Mouse (Mus musculus) CD4-positive, CD25-positive, alpha-beta regulatory T cell, adult 2 months (primary cell): ENCODE data around the gene Morn3.
"Not testable (repeated sequence)": the region's sequence is repeated elsewhere in the genome, so short reads cannot be mapped to it uniquely, and the experiment has no call there.

Source experiments
- DNase-seq: peaks from one replicate; pipeline ENCODE4 v3.0.0-alpha.2; 2012; ENCODE audit warnings: low read depth, low spot score

The Morn3 gene

GRCm38 (mm10) chr5:123046916-123047315 lies at the start of gene Morn3:
Gene Morn3 (minus strand): TSS chr5:123047016.
- no peak for DNase-seq

- no peak for DNase-seq
These were observed 49.5 kb upstream of the Morn3 start for GRCm38 (mm10) chr5:123096299-123096698.

DNA sequence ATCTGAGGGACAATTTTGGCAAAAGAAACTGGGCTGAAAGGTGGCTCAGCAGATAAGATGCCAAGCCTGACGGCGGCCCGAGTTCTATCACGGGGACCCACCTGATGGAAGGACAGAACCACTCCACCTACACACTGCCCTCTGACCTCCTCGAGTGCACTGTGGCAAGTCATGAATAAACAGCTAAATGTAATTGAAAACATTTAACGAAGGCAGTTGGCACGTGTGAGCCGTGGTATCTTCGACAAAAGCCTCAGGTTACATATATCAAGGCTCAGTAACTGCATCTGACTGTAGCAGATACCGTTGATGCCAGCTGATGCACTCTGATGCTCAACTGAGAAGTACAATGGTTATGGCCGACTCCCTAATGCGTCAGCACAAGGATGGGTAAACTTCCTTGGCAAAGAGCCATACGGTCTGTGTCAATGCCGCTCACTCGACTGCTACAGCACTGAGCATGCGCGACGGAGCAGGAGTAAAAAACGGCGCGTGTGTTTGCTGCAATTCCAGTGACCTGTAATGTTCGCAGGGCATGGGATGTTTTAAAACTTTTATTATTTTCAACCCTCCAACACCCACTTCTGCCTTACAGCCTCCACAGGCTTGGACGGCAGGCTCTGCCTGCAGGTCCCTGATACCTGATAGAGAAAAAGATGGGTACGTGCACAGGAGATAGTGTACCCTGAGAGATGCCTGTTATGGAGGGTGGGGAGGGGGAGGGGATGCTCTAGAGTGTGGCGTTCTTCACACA lies 47.6 kb upstream of the Morn3 start:
- no peak for DNase-seq

GRCm38 (mm10) chr5:123093077-123093633 lies 46.3 kb upstream of the Morn3 start:
- DNase-seq, result no peak

GRCm38 (mm10) chr5:123090560-123091306 lies 43.9 kb upstream of the Morn3 start:
- no peak for DNase-seq

DNA sequence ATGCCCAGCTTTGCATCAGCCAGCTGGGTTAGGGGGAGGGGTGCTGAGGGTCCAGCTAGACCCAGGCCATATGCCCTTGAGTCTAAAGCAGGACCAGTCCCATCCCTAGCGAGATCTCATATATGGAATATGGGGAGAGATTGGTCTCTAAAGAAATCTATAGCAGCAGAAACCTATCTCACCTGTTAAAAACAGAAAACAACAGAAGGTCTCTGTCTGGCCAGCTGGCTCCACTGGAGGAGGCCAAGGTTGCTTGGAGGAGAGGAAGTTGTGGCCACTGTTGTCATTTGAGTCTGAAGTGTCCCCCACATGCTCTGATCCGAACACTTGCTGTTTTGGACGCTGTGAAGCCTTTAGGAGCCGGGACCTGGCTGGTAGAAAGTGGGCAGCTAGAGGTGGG lies 42.0 kb upstream of the Morn3 start:
- DNase-seq, result no peak

DNA sequence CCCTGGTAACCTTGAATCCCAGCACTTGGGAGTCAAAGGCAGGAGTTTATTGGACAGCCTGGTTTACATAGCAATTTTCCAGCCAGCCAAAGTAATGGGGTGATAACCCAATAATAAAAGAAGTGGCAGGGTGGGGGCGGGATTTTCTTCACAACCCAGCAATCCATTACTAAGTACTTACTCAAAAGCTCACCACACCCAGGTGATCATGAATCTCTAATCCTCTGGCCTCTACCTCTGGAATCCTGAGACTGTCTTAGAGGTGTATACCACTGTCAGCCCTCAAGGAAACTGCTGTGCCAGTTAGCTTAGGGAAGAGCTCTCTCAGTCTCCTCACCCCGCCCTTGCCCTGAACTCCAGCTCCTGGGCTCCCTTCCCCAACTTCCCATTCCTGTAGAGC lies 39.7 kb upstream of the Morn3 start:
- DNase-seq, result no peak

GRCm38 (mm10) chr5:123083340-123084050 lies 36.7 kb upstream of the Morn3 start:
- no peak for DNase-seq

DNA sequence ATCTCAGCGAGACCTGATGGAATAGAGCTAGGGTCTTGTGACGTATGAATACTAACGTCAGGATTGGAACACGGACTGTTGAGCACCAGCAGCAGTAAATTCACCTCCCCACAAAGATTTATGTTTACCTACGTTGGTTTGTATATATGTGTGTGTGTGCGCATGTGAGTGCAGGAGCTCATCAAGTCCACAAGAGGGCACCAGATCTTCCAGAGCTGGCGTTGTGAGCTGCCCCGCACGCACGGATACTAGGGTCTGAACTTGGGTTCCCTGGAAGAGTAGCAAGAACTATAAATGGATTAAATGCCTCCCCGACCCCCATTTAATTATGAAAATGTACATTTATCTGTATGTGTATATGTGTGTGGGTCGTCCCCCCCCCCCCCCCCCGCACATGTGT lies 33.7 kb upstream of the Morn3 start:
- DNase-seq, result peak; percentile 27

DNA sequence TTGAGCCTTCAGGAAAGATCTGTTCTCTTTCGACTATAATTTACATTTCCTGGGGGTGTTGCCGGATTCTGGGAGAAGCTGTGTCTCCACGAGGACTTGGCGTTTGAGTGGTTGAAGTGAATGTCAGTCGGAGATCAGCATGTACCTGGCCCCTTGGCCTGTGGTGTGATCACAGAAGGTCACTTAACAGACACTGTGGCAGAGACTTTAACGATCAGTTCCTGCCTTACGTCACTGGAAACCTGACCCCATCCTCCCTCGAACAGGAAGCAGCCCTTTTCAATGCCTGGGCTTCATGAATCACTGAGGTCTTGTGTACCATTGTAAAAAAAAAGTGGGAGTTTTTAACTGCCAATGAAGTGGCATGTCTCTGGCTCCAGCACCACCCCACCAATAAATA lies 33.2 kb upstream of the Morn3 start:
- DNase-seq, result peak; percentile 23

- no peak for DNase-seq
These were observed 32.8 kb upstream of the Morn3 start for GRCm38 (mm10) chr5:123079568-123079967.

- DNase-seq, result peak; percentile 59
These were observed 29.8 kb upstream of the Morn3 start for GRCm38 (mm10) chr5:123076419-123077281.

GRCm38 (mm10) chr5:123075576-123076418 lies 29.0 kb upstream of the Morn3 start:
- DNase-seq, result peak; percentile 98

DNA sequence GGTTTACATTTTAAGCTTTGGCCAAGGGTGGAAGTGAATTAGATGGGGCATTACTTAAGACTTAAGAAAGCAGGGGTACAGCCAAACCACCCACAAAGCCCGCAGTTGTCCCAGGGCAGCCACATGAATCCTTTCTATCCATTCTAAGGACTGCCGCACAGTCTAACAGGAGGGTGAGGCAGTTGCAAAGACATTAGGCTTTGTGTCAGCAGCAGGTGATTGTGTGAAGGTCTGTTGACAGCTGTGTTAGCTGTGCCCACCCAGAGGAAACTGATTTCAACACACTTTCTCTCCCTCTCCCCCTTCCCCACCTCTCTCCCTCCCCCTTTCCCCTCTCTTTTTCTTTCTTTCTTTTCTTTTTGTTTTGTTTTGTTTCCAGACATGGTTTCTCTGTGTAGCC lies 21.9 kb upstream of the Morn3 start:
- DNase-seq, result no peak

GRCm38 (mm10) chr5:123068115-123068514 lies 21.3 kb upstream of the Morn3 start, which contains the start of gene Tmem120b:
Gene Tmem120b (plus strand): TSS chr5:123068415.
- no peak for DNase-seq

DNA sequence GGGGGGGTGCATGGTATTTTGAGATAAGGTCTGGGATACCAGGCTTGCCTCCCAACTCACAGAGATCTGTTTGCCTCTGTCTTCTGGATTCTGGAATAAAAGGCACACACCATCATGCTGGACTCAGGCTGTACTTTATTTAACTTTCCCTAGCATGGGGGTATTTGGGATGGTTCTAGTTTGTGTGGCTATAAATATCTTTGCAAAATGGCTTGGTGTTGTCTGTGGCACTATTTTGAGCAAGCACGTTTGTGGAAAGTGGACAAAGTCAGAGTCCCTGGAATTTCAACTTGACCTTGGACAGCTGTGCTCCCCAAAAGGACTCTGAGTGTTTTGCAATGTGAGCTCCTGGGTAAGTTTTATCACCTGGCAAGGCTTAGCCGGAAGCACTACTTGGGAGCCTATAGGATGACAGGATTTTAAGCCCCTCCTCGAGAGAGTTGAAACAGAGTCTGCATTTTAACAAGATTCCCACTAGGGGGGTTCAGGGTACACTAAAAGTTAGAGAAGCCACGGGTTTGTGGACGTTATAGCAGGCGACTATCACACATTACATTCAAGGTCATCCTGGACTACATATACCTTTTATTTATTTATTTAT lies 20.7 kb upstream of the Morn3 start:
- peak; percentile 79 for DNase-seq

GRCm38 (mm10) chr5:123064207-123064606 lies 17.4 kb upstream of the Morn3 start:
- DNase-seq, result peak; percentile 93

- no peak for DNase-seq
These were observed 16.3 kb upstream of the Morn3 start for GRCm38 (mm10) chr5:123063141-123063540.

DNA sequence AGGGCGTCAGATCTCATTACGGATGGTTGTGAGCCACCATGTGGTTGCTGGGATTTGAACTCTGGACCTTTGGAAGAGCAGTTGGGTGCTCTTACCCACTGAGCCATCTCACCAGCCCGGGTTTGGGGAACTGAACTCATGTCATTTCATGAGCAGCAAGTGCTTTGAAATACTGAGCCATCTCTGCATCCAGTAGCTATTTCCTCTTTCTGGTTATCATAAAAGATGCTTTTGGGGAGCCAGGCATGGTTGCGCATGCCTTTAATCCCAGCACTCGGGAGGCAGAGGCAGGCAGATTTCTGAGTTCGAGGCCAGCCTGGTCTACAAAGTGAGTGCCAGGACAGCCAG lies 14.6 kb upstream of the Morn3 start:
- DNase-seq, result not testable (repeated sequence)
